Mouse (Mus musculus) erythroid progenitor cell, adult 5-6 weeks (primary cell): ENCODE results near the gene Gm20388. TPM values are rescaled to one million over a fixed set of nuclear protein-coding genes. Genes with fewer than 3 reads are reported as not detected.
"Not testable (repeated sequence)": the region's sequence is repeated elsewhere in the genome, so short reads cannot be mapped to it uniquely, and the experiment has no call there.

Source experiments
- ATAC-seq: replicated peaks from 2 replicates; pipeline ENCODE4 v1.8.0; 2016; ENCODE audit warnings: moderate number of reproducible peaks, mild to moderate bottlenecking, moderate TSS enrichment, inconsistent platforms; ENCODE audit not compliant: poor library complexity, low FRiP score, severe bottlenecking
- total RNA-seq, 2 experiments: library from RNA; stranded (forward) in 1 of 2; stranded (reverse) in 1 of 2; fragments of 150-400 nt in 1 of 2; fragments of 186-747, 209-891 nt in 1 of 2; gene quantifications; 2 replicates each; pipeline versions ENCODE4 v1.2.3 to v1.2.4; 2015 to 2017; ENCODE audit warnings: low replicate concordance in 2 of 2

The Gm20388 gene
- total RNA-seq, 2 experiments from 2014 or later, result 4.2 TPM; not detected in 1

- ATAC-seq, result not testable (repeated sequence)
Measured at GRCm38 (mm10) chr8:120803661-120804375, 893.2 kb downstream of the Gm20388 start.

DNA sequence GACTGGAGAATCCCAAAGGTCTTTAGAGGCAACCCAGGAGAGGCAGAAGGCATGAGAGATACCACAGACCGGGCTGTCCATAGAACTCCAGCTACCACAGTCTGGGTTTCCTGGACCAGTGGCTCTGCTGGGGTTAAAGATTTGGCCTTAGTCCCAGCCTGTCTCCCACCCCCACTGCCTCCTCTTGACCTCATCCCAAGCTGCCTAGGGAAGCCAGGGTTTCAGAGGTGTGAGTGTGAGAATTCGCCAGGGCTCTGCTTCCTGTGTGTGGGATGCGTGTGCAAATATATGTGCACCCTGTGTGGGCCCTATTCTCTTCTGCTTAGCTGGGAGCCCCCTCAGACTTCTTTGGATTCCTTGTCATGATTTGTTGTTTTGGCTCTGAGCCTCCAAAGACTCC lies 894.1 kb downstream of the Gm20388 start:
- ATAC-seq, result no peak

GRCm38 (mm10) chr8:120806780-120807264 lies 896.2 kb downstream of the Gm20388 start:
- no peak for ATAC-seq

GRCm38 (mm10) chr8:120807719-120808118 lies 897.1 kb downstream of the Gm20388 start:
- no peak for ATAC-seq

DNA sequence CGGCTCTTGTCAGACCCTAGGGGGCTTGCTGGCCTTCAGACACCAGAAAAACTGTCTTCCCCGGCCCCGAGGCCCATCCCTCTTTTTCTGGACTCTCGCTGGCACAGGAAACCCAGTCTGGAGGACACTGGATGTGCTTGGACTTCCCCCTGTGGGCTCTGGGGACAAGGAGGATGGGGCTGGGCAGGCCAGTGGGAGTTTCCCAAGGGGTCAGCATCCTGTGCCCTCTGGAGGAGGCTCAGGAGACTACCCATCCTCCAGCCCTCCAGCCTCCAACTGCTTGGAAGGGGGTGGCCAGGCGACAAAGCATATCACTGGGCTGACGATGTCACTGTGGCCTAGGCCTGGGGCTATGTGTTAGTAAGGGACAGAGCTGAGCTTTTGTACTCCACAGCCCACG lies 898.4 kb downstream of the Gm20388 start:
- ATAC-seq, result no peak

- ATAC-seq, result no peak
Measured at GRCm38 (mm10) chr8:120811953-120812352, 901.3 kb downstream of the Gm20388 start.

GRCm38 (mm10) chr8:120813028-120813427 lies 902.4 kb downstream of the Gm20388 start:
- ATAC-seq, result no peak

DNA sequence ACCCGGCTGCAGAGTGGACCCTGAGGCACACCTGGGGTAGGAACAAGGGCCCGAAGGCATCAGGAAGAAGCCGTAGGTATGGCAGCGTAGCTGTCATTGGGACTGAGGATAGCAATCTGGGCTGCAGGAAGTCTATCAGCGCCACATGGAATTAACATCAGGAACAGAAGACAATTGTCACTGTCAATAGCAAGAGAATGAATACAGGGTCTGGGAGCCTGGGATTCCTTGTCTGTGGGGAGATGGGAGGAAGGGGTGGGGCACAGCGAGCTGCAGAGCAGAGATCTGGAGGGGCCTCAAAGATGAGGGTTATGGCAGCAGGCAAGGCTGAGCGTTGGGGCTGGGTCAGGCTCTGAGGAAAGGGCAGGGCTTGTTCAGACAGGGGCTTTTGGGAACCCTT lies 903.2 kb downstream of the Gm20388 start:
- ATAC-seq, result no peak

DNA sequence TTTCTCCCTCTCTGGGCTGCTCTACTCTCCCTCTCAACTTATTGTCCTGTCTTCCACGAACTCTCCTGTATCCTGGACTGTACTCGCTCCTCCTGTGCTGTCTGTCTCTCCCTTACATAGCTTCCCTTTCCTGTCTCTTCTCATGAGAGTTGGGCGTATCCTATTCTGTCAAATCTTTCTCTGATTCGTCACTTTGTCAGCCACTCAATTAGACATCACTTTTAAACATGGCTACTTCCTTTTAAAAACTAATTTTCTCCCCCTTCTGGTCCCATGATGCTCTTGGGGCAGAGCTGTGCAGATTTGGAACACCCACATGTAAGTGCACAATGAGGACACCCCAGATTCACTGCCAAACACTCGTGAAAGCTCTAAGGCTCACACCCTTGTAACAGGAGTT lies 905.7 kb downstream of the Gm20388 start:
- ATAC-seq, result no peak

DNA sequence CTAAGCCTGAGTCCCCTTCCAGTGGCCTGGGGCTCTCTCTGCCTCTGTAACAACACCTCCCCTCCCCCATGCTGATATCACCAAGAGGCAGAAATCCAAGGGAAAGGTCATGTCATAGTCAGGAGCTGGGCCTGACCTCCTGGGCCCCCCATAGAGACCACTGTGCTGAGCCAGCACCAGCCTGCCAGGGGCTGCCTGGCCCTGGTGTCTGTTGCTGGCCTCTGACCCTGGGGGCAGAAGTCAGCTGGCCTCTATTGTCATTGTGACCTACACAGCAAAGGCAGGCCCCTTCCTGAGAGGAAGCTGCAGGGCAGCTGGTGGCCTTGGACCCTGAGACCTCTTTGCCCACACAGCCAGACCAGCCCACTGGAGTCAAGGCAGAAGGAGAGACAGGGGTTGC lies 909.3 kb downstream of the Gm20388 start:
- no peak for ATAC-seq

DNA sequence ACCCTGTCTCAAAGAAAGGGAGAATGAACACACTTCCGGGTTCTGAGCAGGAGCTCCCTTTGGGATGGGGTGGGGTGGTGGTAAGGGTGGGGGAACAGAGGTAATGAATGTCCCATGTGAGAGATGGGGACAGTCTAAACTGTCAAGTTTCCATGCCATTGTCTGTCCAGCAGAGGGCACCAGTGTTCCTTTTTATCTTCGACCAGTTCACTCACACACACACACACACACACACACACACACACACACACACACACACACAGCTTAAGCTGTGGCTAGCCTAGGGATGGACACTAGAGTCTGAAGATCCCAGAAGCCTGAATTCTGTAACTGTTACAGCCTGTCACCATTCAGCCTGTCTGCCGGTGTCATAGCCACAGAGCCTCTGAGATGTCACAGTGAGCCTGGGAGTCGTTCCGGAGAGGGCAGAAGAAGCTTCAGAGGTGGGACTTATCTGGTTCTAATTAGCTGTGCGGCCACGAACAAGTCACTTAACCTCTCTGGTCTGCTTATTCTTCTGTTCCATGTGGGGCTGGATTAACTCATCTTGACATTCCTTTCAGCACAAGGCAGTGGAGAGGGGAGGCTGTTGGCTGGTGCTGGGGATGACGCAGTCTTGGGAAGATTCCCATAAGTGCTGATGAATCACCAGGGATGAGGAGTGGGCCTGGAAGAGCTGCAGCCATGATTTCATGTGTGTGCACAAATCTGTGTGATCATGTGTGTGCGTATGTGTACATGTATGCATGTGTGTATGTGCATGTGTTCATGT lies 910.9 kb downstream of the Gm20388 start:
- no peak for ATAC-seq

- no peak for ATAC-seq
Measured at GRCm38 (mm10) chr8:120823331-120823730, 912.7 kb downstream of the Gm20388 start.

DNA sequence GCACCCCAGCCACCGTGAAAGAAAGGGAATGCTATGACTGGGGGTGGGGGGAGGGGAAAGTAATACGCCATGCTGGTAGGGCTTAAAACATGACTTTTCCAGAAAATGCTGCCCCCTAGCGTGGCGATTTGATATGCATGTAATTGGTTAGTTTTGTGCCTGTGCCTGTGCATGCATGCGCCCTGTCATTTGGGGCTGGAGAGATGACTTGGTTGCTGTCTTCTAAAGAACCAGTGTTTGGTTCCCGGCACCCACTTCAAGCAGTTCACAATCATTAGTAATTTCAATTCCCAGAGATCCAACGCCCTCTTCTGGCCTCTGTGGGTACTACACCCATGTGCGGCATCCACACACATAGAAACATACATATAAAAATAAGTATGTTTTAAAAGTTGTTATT lies 913.2 kb downstream of the Gm20388 start:
- no peak for ATAC-seq

GRCm38 (mm10) chr8:120824638-120825037 lies 914.0 kb downstream of the Gm20388 start:
- no peak for ATAC-seq

DNA sequence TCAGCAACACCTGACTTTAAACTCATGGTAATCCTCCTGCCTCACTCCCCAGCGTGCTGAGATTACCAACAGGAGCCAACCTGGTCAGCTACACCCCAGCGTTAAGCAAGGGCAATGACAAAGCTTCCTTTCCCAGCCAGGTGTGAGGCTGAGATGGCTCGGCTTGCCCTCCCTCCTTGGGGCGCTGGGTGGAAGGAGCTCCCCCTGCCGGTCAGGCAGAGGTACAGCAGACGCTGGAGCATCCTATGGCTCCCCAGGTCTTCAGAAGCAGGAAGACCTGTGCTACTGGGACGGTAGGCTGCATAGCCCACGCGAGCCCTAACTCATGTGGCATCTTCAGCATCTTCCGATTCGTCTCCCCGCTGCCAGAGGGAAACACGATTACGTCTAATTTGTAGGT lies 917.6 kb downstream of the Gm20388 start:
- peak; percentile 67 for ATAC-seq

GRCm38 (mm10) chr8:120830661-120831060 lies 920.0 kb downstream of the Gm20388 start:
- no peak for ATAC-seq

DNA sequence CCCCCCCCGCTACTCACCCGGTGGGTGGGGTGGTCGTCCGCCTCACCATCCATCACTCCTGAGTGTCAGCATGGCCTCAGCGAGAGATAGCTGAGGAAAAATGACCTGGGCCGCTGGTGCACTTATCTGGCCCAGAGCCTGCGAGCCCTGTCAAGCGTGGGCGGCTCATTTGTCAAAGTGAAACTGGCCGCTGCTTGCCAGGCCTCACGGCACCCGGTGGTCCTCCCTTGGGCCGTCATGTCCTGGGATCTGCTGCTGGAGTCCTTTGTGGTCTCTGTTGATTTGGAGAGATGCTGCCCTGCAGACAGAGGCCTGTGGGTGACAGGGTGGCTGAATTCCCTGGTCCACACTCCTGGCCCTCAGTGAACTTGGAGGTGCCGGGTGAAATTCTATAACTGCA lies 921.4 kb downstream of the Gm20388 start:
- ATAC-seq, result no peak

DNA sequence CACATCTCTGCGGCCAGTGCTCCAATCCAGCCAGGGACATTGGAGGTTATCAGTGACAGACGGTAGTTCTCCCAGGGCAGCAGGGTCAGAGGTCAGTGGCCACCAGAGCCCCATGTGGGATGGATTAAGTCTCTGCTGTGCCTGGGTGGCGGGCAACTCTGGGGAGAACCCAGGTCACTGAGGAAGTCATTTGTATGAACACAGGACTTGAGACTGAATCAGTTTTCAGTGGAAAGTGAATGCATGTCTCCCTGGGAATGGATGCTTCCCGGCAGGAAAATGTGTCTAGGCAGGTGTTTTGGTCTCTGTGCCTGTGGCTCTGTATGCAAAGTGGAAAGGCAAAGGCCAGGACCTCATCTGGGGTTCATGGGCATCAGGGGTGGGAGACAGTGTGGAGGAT lies 922.6 kb downstream of the Gm20388 start:
- no peak for ATAC-seq

DNA sequence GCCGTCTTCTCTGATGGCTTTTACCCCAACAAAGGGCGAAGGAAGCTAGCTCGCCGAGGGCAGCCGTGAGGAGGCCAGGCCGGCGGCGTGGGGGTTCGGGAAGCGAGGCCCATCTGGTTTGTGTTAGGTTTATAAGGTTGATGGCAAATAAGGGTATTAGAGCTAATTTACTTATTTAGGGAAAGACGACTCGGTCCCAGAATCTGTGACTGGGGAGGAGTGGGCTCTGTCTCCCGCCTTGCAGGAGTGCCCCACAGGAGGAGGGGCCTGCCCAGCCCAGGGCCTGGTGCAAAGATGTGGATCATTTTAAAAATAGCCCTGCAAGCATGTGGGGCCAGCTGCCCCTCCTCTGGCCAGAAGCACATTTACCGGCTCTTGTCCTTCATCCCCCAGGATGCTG lies 928.4 kb downstream of the Gm20388 start:
- no peak for ATAC-seq

GRCm38 (mm10) chr8:120843084-120843483 lies 932.4 kb downstream of the Gm20388 start:
- ATAC-seq, result no peak

GRCm38 (mm10) chr8:120846018-120846417 lies 935.4 kb downstream of the Gm20388 start:
- ATAC-seq, result no peak
